Mouse (Mus musculus) cerebellum, adult 2 months (tissue): Measurements from ENCODE around the gene Dtx1. TPM values are rescaled to one million over a fixed set of nuclear protein-coding genes. Genes with fewer than 3 reads are reported as not detected.

Experiments used
- DNase-seq, 2 experiments: peaks; one replicate each; pipeline ENCODE4 v3.0.0; 2021
- H3K27ac ChIP-seq: fragments of 200-500 bp; 2 replicates; pipeline ENCODE4 v1.5.1; 2012; ENCODE audit warnings: low read length, control low read depth, inconsistent platforms; ENCODE audit not compliant: insufficient read depth
- H3K27me3 ChIP-seq: fragments of 200-500 bp; 2 replicates; pipeline ENCODE4 v1.6.1; 2012; ENCODE audit warnings: inconsistent platforms, mild to moderate bottlenecking, low read length, moderate library complexity; ENCODE audit not compliant: control insufficient read depth, insufficient read depth
- H3K4me1 ChIP-seq: fragments of 200-500 bp; 2 replicates; pipeline ENCODE4 v1.6.1; 2011; ENCODE audit warnings: low read length; ENCODE audit not compliant: control insufficient read depth, insufficient read depth
- H3K4me3 ChIP-seq: fragments of 200-500 bp; replicated peaks from 2 replicates; pipeline ENCODE3; 2011; ENCODE audit warnings: mild to moderate bottlenecking, low read depth, low read length, control low read depth; ENCODE audit not compliant: insufficient read depth
- CTCF ChIP-seq: fragments of 200-500 bp; IDR thresholded peaks from 2 replicates; pipeline ENCODE4 v1.5.1; 2011; ENCODE audit warnings: low read depth, mild to moderate bottlenecking, control low read depth, low read length, moderate library complexity, borderline replicate concordance; ENCODE audit not compliant: insufficient read depth
- POLR2A ChIP-seq: fragments of 200-500 bp; IDR thresholded peaks from 2 replicates; pipeline ENCODE4 v1.6.1; 2011; ENCODE audit warnings: low read length, control low read depth, borderline replicate concordance; ENCODE audit not compliant: insufficient read depth
- WGBS: fragments of 180-500 bp; shearing (Covaris S2); methylation state at CpG from one replicate; pipeline ENCODE4 v1.1.7; 2018; 5-methylcytosine and 5-hydroxymethylcytosine counted together
- polyA plus RNA-seq: library from polyadenylated mRNA; depleted of rRNA; stranded (reverse); fragments of >200 nt; gene quantifications from 2 replicates; pipeline ENCODE4 v1.2.3, GENCODE M21; 2012

The Dtx1 gene
- polyA plus RNA-seq, 1 experiment, result 123 TPM

DNA sequence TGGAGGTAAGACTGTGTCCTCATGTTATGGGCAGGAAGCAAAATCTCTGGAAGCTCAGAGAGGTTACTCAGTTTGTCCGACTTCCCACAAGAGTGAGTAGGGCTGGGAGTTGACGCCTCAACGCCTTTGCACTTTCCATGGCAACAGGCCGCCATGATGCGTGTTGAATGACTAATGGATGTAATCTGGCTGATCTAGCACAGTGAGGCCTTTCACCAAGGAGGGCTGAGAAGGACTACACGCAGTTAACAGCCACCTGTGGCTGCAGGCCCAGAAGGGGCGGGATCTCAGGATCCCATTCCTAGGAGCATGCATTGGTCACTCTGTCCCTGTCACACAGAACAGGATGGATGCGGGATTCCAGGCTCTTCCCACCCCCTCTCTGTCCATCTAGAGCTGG lies 994 bp upstream of the Dtx1 start:
- H3K4me3 ChIP-seq, result no peak overlapping the region
- peak; percentile 26 to 28 for DNase-seq
- peaks cover 10% of the 10 kb centered on the region for H3K4me1 ChIP-seq
- TF ChIP-seq CTCF (no peak), POLR2A (no peak)
- H3K27me3 ChIP-seq, result no peaks in the 10 kb centered on the region
- H3K27ac ChIP-seq, result no peak overlapping the region
- whole genome bisulfite sequencing, result 89% methylated on average over 8 of the region's 8 CpGs

GRCm38 (mm10) chr5:120711416-120711815 lies 311 bp downstream of the Dtx1 start:
- TF ChIP-seq CTCF, result no peak
- peak; percentile 61; the same call in 1 of the 2 replicates for TF ChIP-seq POLR2A
- Histone ChIP-seq H3K27ac (peak overlapping the region; percentile 66), H3K27me3 (no peaks in the 10 kb centered on the region), H3K4me3 (peak overlapping the region; percentile 89), H3K4me1 (peaks cover 9% of the 10 kb centered on the region)
- peak; percentile 82 to 83 for DNase-seq
- under 1% methylated on average over 41 of the region's 43 CpGs for WGBS

- TF ChIP-seq POLR2A (no peak), CTCF (no peak)
- DNase-seq, result peak in 1 of 2 experiments; percentile 61
- WGBS, result under 1% methylated on average over 32 of the region's 34 CpGs
- H3K27ac ChIP-seq, result peak overlapping the region; percentile 82
- peak overlapping the region; percentile 89 for H3K4me3 ChIP-seq
- peaks cover 13% of the 10 kb centered on the region for H3K4me1 ChIP-seq
- no peaks in the 10 kb centered on the region for H3K27me3 ChIP-seq
Observed at GRCm38 (mm10) chr5:120710826-120711248, 890 bp downstream of the Dtx1 start.

DNA sequence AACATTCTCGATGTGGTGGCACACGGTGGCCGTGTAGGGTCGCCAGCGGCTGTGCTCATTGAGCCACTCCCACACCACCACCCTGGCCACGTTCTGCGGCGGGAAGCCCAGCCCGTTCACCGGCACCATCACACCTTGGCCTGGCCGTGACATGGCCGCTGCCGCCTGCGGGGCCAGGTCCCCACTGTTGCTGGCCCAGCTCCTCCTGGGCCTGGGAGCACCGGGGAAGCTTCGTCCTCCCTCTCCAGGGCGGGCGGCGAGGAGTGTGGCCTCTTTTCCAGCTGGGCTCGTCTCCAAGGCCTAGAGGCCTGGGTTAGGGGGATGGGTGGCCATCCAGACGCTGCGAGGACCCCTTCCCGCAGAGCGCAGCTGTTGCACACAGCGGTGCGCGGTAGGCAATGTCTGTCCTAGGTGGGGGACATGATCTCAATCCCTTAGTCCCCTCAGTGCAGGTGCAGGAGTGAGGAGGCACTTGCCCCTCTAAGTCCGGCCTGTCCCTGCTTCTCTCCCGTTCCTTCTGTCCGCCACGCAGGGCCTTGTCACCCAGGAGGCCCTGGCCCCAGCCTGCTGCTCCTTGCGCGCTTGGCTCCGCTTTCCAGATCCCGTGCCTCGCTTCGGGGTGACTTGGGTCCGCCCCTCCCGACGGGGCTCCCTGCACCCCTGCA lies 1.4 kb downstream of the Dtx1 start:
- peaks cover 18% of the 10 kb centered on the region for H3K4me1 ChIP-seq
- H3K4me3 ChIP-seq, result peak overlapping the region; percentile 89
- WGBS, result under 1% methylated on average over 40 of the region's 40 CpGs
- TF ChIP-seq POLR2A (no peak), CTCF (no peak)
- peak; percentile 74 to 78 for DNase-seq
- H3K27me3 ChIP-seq, result no peaks in the 10 kb centered on the region
- peak overlapping the region; percentile 82 for H3K27ac ChIP-seq

GRCm38 (mm10) chr5:120706976-120707375 lies 4.8 kb downstream of the Dtx1 start:
- no peaks in the 10 kb centered on the region for H3K27me3 ChIP-seq
- peaks cover 47% of the 10 kb centered on the region for H3K4me1 ChIP-seq
- TF ChIP-seq POLR2A, result no peak
- TF ChIP-seq CTCF, result no peak
- no peak for DNase-seq
- no peak overlapping the region for H3K27ac ChIP-seq
- WGBS, result 54% methylated on average over 13 of the region's 13 CpGs
- H3K4me3 ChIP-seq, result no peak overlapping the region

- TF ChIP-seq POLR2A, result no peak
- no peak for TF ChIP-seq CTCF
- 7% methylated on average over 16 of the region's 16 CpGs for WGBS
- Histone ChIP-seq H3K4me1 (peaks cover 49% of the 10 kb centered on the region), H3K27me3 (no peaks in the 10 kb centered on the region), H3K27ac (no peak overlapping the region), H3K4me3 (no peak overlapping the region)
- DNase-seq, result peak; percentile 52 to 71
Observed at GRCm38 (mm10) chr5:120706541-120706940, 5.2 kb downstream of the Dtx1 start.

- Histone ChIP-seq H3K27me3 (no peaks in the 10 kb centered on the region), H3K27ac (no peak overlapping the region), H3K4me3 (no peak overlapping the region), H3K4me1 (peaks cover 68% of the 10 kb centered on the region)
- DNase-seq, result peak; percentile 16 to 21
- no peak for TF ChIP-seq CTCF
- TF ChIP-seq POLR2A, result no peak
- WGBS, result 33% methylated on average over 6 of the region's 6 CpGs
Observed at GRCm38 (mm10) chr5:120704421-120704820, 7.3 kb downstream of the Dtx1 start.

GRCm38 (mm10) chr5:120703660-120704059 lies 8.1 kb downstream of the Dtx1 start:
- WGBS, result 87% methylated on average over 3 of the region's 3 CpGs

More at GRCm38 (mm10) chr5:120703660-120704059, 8.1 kb downstream of the Dtx1 start:
- TF ChIP-seq POLR2A (no peak), CTCF (no peak)
- Histone ChIP-seq H3K4me3 (no peak overlapping the region), H3K27me3 (no peaks in the 10 kb centered on the region), H3K4me1 (peaks cover 76% of the 10 kb centered on the region), H3K27ac (no peak overlapping the region)
- peak in 1 of 2 experiments; percentile 14 for DNase-seq
